Mouse (Mus musculus) large intestine, adult 2 months (tissue): Measurements from ENCODE around the gene Olfr770. TPM values are rescaled to one million over a fixed set of nuclear protein-coding genes. Genes with fewer than 3 reads are reported as not detected.
"Not testable (repeated sequence)": the region's sequence is repeated elsewhere in the genome, so short reads cannot be mapped to it uniquely, and the experiment has no call there.

ENCODE experiments used
- DNase-seq: peaks from one replicate; pipeline ENCODE4 v3.0.0-alpha.2; 2012; ENCODE audit warnings: low read depth, low spot score
- WGBS: fragments of 180-500 bp; shearing (Covaris S2); methylation state at CpG from one replicate; pipeline ENCODE4 v1.1.7; 2018; 5-methylcytosine and 5-hydroxymethylcytosine counted together
- polyA plus RNA-seq: library from polyadenylated mRNA; depleted of rRNA; stranded (reverse); fragments of >200 nt; gene quantifications from 2 replicates; pipeline ENCODE4 v1.2.3, GENCODE M21; 2012; rRNA removed

The Olfr770 gene
- not detected in 2 replicates for polyA plus RNA-seq

GRCm38 (mm10) chr10:129138898-129139297, at the start of gene Olfr770:
Gene Olfr770 (minus strand): TSS chr10:129138998.
- WGBS, result 66% methylated on average over 2 of the region's 2 CpGs
- DNase-seq, result no peak

GRCm38 (mm10) chr10:129187319-129187718, 48.5 kb upstream of the Olfr770 start, which contains the start of gene Olfr773:
Gene Olfr773 (minus strand): TSS chr10:129187419.
- not testable (repeated sequence) for DNase-seq

- DNase-seq, result not testable (repeated sequence)
- 79% methylated on average over 4 of the region's 4 CpGs for WGBS
Observed at GRCm38 (mm10) chr10:129177821-129178220, 39.0 kb upstream of the Olfr770 start, which contains the start of gene Olfr772. Gene Olfr772 (minus strand): TSS chr10:129177921.

- WGBS, result 73% methylated on average over 1 of the region's 1 CpGs
- no peak for DNase-seq
Observed at GRCm38 (mm10) chr10:129164651-129165050, 25.9 kb upstream of the Olfr770 start, which contains the start of gene Olfr771. Gene Olfr771 (minus strand): TSS chr10:129164751.

GRCm38 (mm10) chr10:129117761-129118160, 21.0 kb downstream of the Olfr770 start, which contains the start of gene Olfr769:
Gene Olfr769 (minus strand): TSS chr10:129117861.
- 65% methylated on average over 2 of the region's 2 CpGs for WGBS
- DNase-seq, result no peak

- no peak for DNase-seq
- 87% methylated on average over 3 of the region's 3 CpGs for WGBS
Observed at GRCm38 (mm10) chr10:129115146-129115545, 23.7 kb downstream of the Olfr770 start.

- 30% methylated on average over 3 of the region's 3 CpGs for WGBS
- DNase-seq, result no peak
Observed at GRCm38 (mm10) chr10:129101231-129101630, 37.6 kb downstream of the Olfr770 start.

GRCm38 (mm10) chr10:129099275-129099674, 39.5 kb downstream of the Olfr770 start, which contains the start of gene Olfr768:
Gene Olfr768 (minus strand): TSS chr10:129099375.
- no peak for DNase-seq
- WGBS, result 64% methylated on average over 1 of the region's 1 CpGs

GRCm38 (mm10) chr10:129082810-129083209, 56.0 kb downstream of the Olfr770 start, which contains the start of gene Olfr767:
Gene Olfr767 (minus strand): TSS chr10:129082910.
- DNase-seq, result not testable (repeated sequence)

Other genes starting within 250 kb of the Olfr770 start
- 0.98 and 1.2 TPM in 2 replicates for gene Gdf11, start 247.3 kb downstream of the Olfr770 start, polyA plus RNA-seq
- gene Cd63, start 238.0 kb downstream of the Olfr770 start, polyA plus RNA-seq, result 130 and 137 TPM in 2 replicates
- 19.0 and 19.3 TPM in 2 replicates for gene Rdh5, start 216.1 kb downstream of the Olfr770 start, polyA plus RNA-seq
- 126 and 147 TPM in 2 replicates for gene Bloc1s1, start 215.0 kb downstream of the Olfr770 start, polyA plus RNA-seq
- 12.6 and 12.9 TPM in 2 replicates for gene Itga7, start 205.2 kb downstream of the Olfr770 start, polyA plus RNA-seq
- gene Mettl7b, start 178.0 kb downstream of the Olfr770 start, polyA plus RNA-seq, result 34.5 and 82.9 TPM in 2 replicates
- gene Olfr9, start 149.6 kb downstream of the Olfr770 start, polyA plus RNA-seq, result not detected in 2 replicates
- not detected in 2 replicates for gene Olfr763, start 128.2 kb downstream of the Olfr770 start, polyA plus RNA-seq
- not detected in 2 replicates for gene Olfr764-ps1, start 99.1 kb downstream of the Olfr770 start, polyA plus RNA-seq
- not detected in 2 replicates for gene Olfr765, start 89.0 kb downstream of the Olfr770 start, polyA plus RNA-seq
- gene Olfr766-ps1, start 70.0 kb downstream of the Olfr770 start, polyA plus RNA-seq, result not detected in 2 replicates
- not detected in 2 replicates for gene Olfr767, start 56.1 kb downstream of the Olfr770 start, polyA plus RNA-seq
- not detected in 2 replicates for gene Olfr768, start 39.6 kb downstream of the Olfr770 start, polyA plus RNA-seq
- gene Olfr769, start 21.1 kb downstream of the Olfr770 start, polyA plus RNA-seq, result not detected in 2 replicates
- not detected in 2 replicates for gene Olfr771, start 25.8 kb upstream of the Olfr770 start, polyA plus RNA-seq
- not detected in 2 replicates for gene Olfr772, start 38.9 kb upstream of the Olfr770 start, polyA plus RNA-seq
- gene Olfr773, start 48.4 kb upstream of the Olfr770 start, polyA plus RNA-seq, result not detected in 2 replicates
- not detected in 2 replicates for gene Olfr774, start 97.2 kb upstream of the Olfr770 start, polyA plus RNA-seq
- not detected in 2 replicates for gene Olfr775, start 109.4 kb upstream of the Olfr770 start, polyA plus RNA-seq
- gene Olfr776, start 120.1 kb upstream of the Olfr770 start, polyA plus RNA-seq, result not detected in 2 replicates
- gene Olfr777, start 132.5 kb upstream of the Olfr770 start, polyA plus RNA-seq, result not detected in 2 replicates
- gene Olfr780, start 179.1 kb upstream of the Olfr770 start, polyA plus RNA-seq, result not detected in 2 replicates
- gene Olfr781, start 189.9 kb upstream of the Olfr770 start, polyA plus RNA-seq, result not detected in 2 replicates
- gene Olfr782, start 209.9 kb upstream of the Olfr770 start, polyA plus RNA-seq, result not detected in 2 replicates
- 0.04 and 0.08 TPM in 2 replicates for gene Olfr784, start 245.1 kb upstream of the Olfr770 start, polyA plus RNA-seq